Mouse (Mus musculus): Measurements from ENCODE around the gene Cog7.

The Cog7 gene

DNA sequence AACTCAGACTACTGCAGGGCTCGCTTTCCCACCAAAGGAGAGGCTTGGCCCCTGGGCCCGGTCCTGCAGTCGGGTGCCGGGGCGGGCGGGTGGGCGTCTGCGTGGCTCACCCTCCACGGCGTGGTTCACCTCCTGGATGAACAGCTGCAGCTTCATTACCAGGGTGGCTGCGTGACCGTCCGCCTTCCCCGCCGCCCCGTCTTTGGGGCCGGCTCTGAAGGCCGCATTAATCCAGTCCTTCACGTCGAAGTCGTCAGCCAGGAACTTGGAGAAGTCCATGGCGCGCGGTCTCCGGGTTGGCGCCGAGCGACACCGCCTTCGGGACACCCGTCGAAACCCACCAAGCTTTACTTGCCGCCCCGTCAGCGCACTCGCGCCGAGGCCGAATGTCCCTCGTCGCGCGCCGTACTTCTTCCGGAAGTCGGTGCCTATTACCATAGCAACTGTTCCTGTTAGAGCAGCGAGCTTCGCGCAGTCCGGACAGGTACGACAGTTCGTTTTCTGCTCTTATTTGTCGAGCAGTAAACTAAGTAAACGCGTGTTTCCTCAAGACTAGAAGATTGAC lies at the start of gene Cog7:
Cog7 (minus strand) TSS at position 405 of the 565 bp plus-strand sequence.
- peak; percentile 96 for DNase-seq

DNA sequence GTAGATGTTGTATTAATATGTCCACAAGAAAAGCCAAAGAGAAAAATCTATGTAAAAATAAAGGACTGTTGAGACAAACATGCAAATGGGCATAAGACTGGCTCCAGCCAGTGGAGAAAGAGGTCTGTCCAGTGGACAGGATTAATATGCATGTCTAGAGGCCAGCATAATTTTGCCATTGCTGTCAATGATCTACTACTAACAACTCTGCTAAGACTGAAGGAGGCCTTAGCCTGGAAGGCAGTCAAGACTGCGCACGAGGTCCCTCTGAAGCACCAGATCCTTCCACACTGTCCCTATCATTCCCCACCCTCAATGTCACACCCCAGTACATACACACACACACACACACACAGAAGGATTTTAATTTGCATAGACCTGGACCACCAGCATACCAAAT lies 40.6 kb upstream of the Cog7 start:
- no peak for DNase-seq

DNA sequence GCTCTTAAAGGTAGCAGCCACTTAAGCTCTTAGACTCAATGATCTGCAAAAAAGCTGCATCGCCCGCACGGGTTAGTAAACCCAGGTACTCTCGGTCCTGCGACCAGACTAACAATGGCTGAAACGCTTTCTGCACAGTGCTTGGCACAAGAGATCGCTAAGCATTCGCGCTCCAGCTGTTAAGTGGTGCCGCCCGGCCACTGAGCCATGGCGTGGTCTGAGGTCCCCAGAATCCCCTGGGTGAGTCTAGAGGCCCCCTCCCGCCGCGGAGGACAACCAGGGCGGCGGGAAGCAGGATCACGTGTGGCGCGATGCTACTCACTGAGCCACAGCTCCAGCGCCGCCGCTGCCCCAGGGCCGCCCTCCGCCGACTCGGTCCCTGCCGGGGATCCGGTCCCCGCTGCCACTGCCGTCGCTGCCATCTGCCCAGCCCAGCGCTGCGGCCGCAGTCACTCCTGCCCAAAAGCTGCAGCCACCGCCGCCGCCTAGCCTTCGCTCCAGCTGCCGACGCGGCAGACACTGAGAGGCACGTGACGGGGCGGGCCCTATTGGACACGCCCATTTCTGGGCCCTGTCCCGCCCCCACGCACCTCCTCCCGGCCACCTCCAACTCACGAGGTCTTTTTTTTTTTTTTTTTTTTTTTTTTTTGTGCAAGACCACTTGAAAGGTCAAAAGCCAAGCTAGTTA lies 39.3 kb upstream of the Cog7 start, which contains the start of gene Gga2:
Gga2 (minus strand) TSS at position 556 of the 688 bp plus-strand sequence.
- DNase-seq = peak; percentile 81

DNA sequence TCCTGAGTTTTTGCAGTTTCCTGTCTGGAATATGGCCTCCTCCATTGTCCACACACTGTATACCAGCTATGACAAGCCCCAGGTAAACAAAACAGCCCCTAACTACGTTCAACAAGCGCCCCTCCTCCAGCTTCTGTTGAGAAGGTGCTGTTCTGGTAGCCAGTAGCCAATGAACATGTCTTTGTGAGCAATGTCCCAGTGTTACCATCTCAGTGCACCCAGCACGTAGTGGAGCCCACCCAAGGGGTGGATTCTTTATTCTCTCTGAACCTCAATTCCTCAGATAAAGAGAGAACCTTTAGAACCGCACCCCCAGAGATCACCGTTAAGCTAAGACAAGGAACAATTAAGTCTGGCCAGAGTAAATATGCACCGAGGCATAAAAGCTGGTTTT lies 38.8 kb upstream of the Cog7 start:
- peak; percentile 17 for DNase-seq

DNA sequence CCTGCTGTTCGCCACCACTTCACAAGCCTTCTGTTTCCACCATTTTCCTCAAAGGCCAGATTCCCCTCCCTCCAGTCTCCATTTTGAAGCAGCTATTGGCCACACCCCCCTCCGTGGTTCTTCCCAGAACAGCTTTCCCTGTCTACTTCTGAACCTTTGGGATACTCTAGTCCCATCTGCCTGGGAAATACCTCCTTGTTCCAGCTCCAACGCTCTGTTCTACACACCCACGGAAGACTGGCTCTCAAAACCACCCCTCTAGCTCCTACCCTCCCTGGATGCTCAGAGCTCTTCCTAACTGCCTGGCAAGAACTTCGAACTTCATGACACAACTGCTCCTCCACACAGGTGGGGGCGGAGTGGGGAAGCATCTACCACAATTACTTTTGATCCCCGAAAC lies 37.5 kb upstream of the Cog7 start:
- no peak for DNase-seq

DNA sequence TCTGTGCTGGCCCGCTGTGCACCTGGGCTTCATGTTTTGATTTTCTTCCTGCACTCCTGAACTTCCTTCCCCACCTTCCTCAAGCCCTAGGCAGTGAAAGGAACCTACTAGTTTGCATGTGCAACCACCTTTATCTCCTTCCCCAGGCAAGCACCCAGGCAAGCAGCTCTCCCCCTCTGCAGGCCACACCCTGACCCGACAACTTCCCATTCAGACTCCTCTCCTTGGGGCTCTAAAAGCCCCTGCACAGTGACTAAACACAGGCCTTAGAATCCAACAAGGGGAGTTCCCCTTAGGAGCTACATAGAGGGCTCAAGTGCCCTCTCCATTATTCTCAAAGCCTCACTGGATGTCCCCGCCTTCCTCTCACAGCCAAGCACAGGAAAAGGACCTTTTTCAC lies 36.7 kb upstream of the Cog7 start:
- no peak for DNase-seq

DNA sequence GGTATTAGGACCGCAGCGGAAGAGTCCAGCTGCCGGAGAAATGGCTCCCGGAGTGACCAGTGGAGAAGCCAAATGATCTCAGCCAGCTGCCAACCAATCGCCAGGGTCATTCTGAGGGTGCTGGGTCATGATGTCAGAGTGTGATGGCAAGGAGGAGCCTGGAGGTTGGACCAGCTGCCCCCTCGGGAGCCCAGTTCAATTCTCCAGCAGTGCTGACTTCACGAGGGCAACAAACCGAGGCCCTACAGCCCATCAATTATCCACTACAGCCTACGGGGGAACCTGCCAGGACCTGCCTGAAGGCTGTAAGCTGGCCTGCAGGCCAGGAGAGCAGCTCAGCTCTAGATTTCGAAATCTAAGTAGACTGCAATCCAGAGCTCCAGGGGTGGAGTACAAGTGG lies 34.2 kb upstream of the Cog7 start:
- DNase-seq = no peak

DNA sequence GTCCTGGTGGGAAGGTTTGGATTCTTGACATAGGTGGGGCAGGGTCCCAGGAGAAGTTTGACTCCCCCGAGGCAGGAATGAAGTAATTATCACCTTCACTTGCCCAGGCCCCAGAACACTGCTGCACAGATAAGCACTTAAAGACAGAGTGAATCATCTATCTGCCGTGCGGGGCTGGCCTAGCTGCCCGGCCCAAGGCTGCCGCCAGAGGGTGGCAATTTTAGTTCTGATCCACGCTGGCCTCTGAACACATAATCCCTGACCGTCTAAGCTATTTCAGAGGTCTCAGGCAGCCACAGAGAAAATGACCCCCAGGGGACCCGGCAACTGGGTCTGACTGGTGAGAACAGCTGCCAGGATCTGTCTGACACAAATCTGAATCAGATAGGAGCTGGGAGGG lies 33.6 kb upstream of the Cog7 start:
- DNase-seq = no peak

DNA sequence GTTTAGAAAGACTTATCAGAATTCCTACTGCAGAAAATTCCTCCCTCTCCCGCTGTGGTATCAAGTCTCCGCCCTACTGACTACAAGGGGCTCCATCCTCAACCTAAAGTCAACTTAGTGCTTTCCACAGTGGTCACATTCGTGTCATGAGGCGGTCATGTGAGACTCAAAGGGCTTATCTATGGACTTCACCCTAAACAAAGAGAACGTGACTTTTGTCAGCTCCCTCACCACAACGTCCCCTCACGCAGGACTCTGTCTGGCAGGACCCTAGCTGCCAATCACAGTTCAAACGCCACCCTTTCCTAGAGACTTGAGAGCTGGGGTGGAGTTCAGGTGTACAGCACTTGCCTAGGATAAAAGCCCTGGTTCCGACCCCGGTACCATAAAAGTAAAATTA lies 31.4 kb upstream of the Cog7 start:
- no peak for DNase-seq

DNA sequence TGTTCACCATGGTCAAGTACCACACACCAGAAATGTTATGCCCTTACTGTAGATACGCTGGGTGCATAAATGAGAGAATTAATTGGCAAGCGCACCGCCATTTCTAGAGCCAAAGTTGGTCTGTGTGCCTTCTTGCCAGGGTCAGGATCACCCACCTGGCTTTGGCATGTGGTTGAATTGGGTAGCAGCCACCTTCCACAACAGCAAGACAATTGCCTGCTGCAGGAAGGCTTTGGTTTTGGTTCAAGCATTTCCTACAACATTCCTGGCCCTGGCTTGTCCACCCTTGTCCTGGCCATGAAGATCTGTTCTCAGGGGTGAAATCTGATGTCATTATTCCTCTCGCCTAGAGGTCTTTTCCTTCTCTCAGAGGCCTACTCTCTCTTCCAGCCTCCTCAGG lies 30.9 kb upstream of the Cog7 start:
- no peak for DNase-seq

DNA sequence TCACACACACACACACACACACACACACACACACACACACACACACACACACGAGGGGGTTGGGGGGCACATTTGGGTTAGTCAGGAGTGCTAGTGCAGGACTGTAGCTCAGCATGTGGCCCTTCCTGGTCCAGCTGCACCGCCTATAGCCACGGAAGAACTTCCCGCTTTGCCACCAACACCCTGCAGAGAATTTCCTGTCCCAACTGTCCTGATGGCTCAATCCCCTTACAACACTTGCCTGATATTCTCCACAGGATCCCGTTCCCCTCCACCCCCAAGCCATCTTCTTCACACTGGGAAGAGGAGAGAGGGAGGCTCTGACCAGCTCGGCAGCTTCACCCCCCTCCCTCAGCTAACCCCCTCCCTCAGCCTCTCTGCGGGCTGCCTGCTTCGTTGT lies 18.9 kb upstream of the Cog7 start:
- no peak for DNase-seq

DNA sequence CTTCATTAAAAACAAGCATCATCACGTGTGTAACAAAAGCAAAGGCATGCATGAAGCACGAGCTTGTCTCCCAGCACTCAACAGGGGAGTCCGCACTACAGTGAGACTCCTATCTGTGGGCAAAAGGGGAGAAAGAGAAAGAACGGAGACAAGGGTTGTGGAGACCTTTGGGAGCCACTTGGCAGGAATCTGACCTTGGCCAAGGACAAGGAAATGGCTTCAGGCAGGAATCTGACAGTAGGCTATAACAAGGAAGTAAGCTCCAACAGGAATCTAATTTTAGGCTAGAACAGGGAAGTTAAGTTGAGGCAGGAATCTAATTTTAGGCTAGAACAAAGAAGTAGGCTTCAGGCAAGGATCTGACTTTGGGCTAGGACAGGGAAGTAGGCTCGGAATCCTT lies 14.4 kb upstream of the Cog7 start:
- DNase-seq = no peak

DNA sequence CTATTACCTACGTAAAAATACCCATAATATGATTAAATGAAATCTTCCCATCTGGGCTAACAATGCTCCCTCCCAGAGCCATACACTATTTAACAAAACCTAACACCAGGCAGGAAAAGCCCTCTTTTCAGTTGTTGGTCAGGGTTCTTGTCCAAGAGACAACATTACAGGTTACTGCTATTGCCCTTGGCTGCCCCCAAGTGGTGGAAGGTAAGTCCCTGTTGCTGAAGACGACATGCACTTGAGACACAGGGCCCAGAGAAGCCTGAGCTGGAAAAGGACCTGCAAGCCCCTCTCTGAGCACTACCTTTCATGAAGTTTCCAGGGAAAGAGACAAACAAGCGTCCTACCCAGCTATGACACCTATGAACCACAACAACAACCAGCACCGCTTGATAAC lies 6.5 kb downstream of the Cog7 start:
- DNase-seq = peak; percentile 73

DNA sequence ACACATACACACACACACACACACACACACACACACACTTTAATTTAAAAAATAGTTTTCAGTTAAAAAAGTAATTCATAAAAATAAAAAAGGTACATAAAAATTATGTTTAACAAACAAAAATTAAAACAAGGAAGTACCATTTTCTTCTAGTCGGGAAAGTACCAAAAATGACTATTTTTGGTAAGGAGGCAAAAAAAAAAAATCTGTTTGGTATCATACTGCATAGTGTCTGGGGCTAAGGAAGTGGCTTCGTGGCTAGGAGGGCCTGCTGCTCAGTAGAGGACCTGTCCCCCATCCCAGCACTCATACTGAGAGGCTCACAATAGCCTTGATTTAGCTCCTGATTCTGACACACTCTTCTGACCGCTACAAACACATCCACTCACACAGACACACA lies 9.8 kb downstream of the Cog7 start:
- DNase-seq = no peak

DNA sequence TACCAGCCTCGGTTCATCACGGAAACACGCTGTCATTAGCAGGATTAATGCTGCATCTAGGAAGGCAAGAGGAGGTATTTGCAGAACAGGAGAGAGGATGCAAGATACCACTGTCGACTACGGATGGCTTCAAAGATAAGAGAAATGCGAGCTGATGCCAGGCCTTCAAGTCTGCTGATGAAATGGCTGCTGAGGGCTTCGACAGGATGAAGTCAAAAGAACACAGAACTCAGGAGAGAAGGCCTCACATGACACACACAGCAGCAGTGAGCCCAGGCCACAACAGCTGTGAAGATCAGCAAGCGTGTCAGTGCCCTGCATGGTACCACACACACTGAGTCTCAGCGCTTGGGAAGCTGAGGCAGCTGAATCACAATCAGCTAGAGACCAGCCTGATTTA lies 11.3 kb downstream of the Cog7 start:
- no peak for DNase-seq

DNA sequence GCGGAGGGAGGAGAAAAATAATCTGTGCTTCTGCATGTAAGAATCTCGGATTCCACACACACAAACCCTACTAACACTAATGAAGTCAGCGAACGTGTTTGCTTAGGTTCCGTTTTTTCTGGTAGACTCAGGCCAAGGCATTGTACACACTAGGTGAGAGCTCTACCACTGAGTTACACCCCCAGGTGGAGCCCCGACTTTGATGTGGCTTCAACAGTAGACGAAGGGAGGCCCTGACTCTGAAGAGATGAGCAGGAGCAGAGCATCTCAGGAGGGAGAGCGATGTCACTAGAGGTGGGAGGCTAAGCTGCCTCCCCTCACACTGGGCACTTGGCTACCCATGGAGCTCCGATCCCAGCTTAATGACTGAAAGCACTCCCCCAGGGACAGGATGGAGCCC lies 12.7 kb downstream of the Cog7 start:
- no peak for DNase-seq

DNA sequence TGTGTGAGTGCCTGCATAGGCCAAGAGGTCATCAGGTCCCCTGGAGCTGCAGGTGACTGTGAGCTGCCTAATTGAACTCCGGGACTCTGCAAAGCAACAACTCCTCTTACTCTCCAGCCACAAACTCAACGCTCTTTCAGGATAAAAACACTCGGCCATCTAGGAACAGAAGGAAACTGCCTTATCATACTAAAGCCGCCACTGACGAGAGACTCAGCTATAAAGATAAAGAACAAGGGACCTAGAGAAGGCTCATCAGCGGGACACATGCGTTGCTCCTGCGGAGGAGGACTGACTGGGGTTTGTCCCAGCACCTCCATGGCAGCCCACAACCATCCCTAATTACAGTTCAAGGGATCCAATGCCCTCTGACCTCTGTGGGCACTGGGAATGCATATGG lies 13.3 kb downstream of the Cog7 start:
- DNase-seq = no peak

DNA sequence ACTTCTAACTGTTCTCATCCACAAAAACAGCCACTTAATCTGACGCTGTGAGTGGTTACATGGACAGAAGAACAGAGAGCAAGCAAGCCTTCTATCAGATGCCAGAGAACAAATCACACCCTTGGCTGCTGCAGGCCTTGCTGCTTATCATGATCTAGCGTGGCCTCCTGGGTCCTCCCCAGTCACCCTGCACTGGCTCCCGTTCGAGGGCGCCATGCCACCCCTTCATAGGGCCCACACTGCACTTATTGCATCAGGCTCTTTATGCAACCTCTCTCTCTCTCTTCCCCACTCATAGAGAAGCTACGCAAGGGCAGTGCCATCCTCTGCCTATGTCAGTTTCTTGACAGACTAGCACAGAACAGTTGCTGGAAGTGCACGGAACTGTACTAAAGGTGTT lies 15.3 kb downstream of the Cog7 start:
- DNase-seq = no peak

DNA sequence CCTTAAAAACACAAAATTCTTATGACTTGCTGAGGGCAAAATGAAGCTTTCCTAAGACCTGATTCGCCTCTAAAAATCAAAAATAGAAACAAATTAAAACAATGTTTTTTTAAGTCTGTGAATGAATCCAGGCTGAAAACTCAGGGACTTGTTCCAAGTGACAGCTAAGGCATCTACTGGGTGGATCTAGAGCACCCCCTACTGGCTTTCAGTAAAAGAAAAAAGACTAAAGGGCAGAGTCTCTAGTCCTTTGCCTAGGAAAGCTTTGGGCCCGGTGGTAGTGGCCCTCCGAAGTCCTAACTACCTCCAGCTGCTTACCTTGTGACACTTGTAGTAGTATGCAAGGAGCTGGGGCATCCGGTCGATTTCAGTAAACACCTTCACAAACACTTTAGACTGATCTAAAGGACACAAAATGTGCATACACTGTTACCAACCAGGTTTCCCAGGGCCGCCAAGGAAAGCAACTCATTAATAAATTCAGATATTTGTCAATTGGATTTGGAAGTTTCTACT lies 17.6 kb downstream of the Cog7 start:
- peak; percentile 19 for DNase-seq

DNA sequence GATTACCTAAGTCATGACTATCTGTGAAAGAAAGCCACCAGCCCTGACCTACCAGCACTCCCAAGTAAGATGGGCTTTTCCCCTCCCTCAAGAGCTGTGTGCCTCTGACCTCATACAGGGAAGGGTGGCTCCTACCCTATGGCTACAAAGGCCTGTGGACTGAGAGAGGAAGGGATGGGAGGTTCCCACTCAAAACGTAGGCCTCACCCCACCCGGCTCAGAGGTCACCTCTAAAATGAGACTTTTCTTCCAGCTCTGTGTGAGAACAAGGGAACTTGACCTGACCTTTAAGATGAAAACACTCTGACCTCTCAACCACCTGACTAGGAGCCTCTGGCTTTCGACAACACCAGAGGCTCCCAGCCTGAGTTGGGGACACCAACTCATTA lies 18.9 kb downstream of the Cog7 start:
- DNase-seq = no peak

DNA sequence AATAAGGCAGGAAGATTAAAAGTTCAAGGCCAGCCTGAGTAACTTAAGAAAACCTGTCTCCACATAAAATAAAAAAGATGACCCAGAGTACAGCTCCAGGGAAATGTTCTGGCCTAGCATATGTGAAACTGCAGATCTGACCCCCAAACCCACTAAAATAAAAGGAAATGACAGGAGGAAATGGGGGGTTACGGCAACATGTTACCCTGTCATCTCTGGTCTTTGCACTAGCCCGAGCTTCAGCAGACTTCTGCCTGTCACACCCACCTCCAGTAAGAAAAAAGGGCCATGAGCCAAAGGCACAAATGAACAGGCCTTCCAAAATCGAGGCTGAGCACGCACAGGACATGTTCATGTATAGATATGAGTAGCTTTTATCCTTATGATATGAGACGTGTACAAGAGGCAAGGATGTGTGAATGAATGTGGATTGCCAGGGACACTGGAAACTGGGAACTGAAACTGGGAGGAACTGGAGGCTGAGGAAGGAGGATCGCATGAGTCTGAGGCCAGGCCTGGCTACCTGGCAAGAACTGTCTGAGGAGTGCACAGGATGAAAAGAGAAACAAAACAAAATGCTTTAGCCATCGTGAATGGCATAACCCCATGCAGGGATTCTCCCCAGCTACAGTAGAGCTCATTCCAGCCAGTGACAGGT lies 19.5 kb downstream of the Cog7 start:
- DNase-seq = no peak

DNA sequence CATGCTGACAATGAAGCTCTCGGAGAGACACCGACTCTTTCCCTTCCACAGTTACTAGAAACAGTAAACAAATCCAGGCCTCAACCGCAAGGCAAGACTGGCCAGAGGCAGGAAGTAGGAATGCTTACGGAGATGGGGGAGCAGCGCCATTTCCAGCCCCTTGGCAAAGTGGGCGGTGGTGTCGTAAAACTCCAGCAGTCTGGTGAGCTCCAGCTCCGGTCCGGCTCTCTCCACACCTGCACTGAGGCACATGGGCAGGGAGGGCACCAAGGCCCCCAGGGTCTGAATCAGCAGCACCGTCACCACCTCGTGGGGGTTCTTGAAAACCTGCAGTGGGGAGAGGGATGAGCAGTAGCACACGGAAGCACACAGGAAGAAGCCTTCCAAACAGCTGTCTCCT lies 25.7 kb downstream of the Cog7 start:
- DNase-seq = no peak

DNA sequence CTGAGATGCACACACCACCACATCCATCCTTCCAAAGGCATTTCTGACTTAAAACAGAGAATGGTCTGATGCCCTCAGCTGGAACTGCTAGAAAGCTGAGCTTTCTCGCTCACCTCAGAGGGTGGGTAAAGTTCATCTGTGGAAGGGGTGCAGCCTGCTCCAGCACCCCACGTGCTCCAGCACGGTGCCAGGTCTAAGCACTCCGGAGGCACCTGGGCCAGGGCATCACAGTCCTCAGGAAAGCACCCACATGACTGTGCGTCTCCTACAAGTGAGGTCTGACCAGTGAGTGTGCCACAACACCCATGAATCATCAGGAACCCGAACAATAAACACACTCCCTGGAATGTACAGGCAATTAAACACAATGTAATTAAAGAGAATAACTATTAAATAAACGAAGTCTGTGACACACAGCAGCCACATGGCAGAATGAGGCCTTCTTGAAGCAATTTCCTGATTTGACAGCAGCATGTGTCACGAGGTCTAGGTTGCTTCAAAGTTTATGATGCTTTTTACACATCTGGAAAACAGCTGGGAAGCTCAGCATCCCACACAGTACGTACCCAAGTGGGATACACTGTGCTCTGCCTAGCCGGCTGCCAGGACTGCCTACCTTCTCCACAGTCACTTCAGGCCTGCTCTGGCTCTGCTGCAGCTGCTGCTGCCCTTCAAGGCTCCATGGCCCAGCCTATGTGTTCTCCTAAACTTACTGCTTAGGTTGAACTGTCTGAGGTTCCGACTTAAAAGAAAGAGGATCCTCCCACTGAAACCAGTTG lies 26.4 kb downstream of the Cog7 start:
- no peak for DNase-seq

DNA sequence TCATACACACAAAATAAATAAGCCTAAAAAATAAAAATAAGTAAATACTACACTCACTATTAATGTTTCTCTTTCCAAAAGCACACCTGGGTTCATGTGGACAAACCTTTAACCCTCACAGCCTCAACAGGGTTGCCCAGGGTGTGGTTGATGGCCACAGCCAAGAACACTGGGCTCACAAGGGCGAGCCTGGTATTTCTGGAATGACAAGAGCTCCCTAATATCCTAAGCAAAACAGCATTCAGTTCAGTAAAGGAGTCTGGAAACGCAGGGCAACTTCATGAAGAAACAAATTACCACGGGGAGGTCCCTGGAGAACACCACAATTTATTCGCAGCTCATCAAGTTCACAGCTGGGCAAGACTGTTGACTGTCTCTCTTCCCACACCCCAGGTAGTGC lies 34.0 kb downstream of the Cog7 start:
- DNase-seq = no peak
